Mouse (Mus musculus) monocyte, adult 5-6 weeks (primary cell): ENCODE measurements around the gene Dpm3. TPM values are rescaled to one million over a fixed set of nuclear protein-coding genes. Genes with fewer than 3 reads are reported as not detected.

Experiments used
- ATAC-seq: fragments of 153-309, 156-312 bp; replicated peaks from 2 replicates; pipeline ENCODE4 v1.8.0; 2017; ENCODE audit warnings: mild to moderate bottlenecking; ENCODE audit not compliant: low TSS enrichment, insufficient number of reproducible peaks, severe bottlenecking, poor library complexity, low FRiP score
- total RNA-seq: library from RNA; stranded (forward); fragments of 200-1000, 200-491, 200-594 nt; gene quantifications from 3 replicates; pipeline ENCODE4 v1.2.3, GENCODE M21; 2017

The Dpm3 gene
- total RNA-seq, 1 experiment from 2014 or later, result 67.3 TPM

DNA sequence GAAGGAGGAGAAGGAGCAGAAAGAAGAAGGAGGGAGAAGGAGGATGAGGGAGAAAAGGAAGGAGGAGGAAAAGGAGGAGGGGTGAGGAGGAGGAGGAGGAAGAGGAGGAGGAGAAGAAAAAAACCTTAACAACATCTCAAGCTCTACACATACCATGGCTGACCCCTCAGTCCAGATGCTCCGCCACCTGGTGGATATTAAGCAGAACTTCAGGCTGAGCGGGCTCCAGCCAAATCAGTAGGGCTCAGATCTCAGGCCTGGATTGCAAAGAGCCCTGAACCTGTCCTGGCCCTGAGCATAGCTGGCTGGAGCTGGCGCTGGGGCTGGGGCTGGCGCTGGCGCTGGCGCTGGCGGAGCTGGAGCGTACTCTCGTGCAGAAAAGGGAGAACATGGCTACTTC is 48.9 kb downstream of the Dpm3 start:
- peak; percentile 94 for ATAC-seq

DNA sequence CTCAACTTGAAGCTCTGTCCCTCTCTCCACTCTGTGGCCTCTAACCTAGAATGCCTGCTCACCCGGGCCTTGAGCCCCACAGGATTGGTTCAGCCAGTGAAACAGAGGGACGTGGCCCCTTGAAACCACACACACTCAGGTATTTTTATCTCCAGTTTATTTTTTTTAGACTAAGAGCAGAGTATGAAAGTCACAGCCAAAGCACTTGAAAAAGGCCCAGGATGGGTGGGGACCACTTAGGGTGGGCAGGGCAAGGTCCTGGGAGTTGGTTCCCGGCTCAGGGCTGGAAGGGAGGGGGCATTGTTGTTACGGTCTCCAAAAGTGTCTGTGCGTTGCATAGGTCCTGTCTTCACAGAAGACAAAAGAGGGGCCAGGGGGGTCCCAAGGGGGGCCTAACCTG is 55.2 kb downstream of the Dpm3 start:
- no peak for ATAC-seq

DNA sequence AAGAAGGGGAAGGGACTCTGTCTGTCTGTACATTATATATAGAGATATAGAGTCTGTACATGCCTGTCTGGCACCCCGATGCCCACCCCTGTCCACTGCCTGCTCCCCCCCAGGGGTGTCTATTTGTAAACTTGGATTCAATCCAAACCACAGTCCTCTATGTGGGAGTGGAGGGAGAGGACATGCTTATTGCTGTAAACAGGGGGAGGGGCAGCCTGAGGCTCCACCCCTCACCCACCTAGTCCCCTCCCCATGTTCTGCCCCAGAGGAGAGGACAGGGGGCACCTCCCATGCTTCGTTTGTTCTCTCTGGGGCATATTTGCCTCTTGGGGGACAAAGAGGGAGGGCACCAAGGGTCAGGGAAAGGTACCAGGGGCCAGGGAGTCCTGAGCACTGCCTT is 55.6 kb downstream of the Dpm3 start:
- no peak for ATAC-seq

DNA sequence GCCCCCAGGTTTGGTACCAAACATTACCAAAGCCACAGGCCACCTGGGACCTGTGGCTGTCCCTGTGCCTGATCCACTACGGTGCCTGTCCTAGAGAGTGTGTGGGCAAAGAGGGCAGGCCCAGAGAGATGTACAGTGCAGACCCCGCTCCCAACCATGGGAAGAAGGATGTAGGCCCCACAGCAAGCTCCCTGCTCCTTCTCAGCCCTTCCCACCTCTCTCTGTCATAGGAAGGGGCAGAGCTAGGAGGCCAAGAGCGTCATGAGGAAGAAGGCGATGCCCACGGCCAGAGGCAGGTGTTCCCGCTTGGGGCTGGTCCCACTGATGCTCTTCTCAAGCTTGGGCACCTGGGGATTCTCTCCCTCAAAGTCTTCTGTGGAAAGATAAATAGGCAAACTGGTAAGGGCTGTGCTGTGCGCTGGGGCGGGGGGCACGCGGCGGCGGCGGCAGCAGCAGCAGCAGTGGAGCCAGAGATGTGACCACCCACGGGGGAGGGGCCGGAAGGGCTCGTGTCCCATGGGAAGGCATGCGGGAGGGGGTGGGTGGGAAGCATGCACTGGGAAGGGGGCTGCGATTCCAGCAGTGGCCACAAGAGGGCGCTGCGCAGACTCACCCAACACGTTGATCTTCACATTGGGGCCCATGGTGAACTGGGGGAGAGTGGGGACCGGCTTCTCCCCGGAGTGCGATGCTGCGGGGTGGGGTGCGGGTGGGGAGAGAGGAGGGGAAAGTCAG is 56.2 kb downstream of the Dpm3 start:
- 0 out of 2 replicates have a peak, but pooled peaks have one; percentile 36 for ATAC-seq

DNA sequence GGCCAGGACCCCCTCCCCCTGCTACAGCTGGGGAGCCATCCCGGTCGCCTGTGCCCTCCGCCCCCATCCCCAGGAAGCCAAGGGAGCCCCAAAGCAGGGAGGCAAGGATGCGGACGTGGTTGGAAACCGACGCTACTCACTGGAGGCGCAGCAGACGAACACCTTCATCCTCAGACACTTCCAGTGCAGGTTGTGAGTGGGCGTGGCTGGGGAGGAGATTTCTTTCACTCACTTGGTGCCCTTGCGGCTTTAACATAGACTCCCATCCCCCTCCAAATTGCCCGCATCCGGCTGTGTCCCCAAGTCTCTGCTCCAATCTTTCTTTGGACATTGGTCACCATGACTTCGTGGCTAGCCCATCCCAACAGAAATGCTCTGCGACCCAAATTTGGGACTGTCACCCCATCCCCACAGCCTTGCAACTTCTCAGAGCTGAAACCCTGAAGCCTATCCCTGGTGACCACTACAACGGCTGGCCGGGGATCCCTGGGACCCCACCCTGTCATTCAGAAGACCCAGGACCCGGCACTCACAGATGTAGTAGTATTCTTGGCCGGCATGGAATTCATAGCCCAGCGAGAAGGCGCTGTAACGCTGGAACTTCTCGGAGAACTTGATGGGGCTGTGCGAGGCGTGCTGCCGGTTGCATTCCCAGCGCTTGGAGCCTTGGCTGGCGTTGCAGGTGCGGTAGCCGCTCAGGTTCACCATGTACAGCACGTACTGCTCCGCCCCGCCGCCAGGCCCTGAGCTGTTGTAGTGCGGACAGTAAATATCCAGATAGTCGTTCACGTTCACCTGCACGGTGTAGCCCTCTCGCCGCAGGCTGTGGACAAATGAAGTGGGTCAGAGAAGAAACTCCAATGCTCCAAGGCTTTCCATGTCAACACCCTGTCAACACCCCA is 57.0 kb downstream of the Dpm3 start:
- no peak for ATAC-seq

Other genes with a start within 250 kb of the Dpm3 start
- 15.7 to 30.9 TPM (median 22.4 TPM) in 3 replicates for gene Rusc1, start 166.0 kb upstream of the Dpm3 start, total RNA-seq
- gene Gm43738, start 158.3 kb upstream of the Dpm3 start, total RNA-seq, result not detected in 3 replicates
- gene Fdps, start 157.4 kb upstream of the Dpm3 start, total RNA-seq, result 37.2 to 55.7 TPM (median 39.0 TPM) in 3 replicates
- not detected in 3 replicates for gene Pklr, start 123.2 kb upstream of the Dpm3 start, total RNA-seq
- not detected in 3 replicates for gene Hcn3, start 99.2 kb upstream of the Dpm3 start, total RNA-seq
- gene Clk2, start 94.6 kb upstream of the Dpm3 start, total RNA-seq, result 81.2 to 140 TPM (median 118 TPM) in 3 replicates
- gene Scamp3, start 81.9 kb upstream of the Dpm3 start, total RNA-seq, result 23.2 to 55.0 TPM (median 23.6 TPM) in 3 replicates
- gene Fam189b, start 76.2 kb upstream of the Dpm3 start, total RNA-seq, result 4.9 to 45.4 TPM (median 15.8 TPM) in 3 replicates
- 71.9 to 84.9 TPM (median 81.9 TPM) in 3 replicates for gene Gba, start 56.4 kb upstream of the Dpm3 start, total RNA-seq
- 0.95 to 2.3 TPM (median 1.8 TPM) in 3 replicates for gene Thbs3, start 44.2 kb upstream of the Dpm3 start, total RNA-seq
- gene Mtx1, start 32.3 kb upstream of the Dpm3 start, total RNA-seq, result 42.5 to 61.0 TPM (median 58.7 TPM) in 3 replicates
- 0.85 to 2.2 TPM (median 0.86 TPM) in 3 replicates for gene Muc1, start 30.3 kb upstream of the Dpm3 start, total RNA-seq
- 53.3 to 77.9 TPM (median 61.9 TPM) in 3 replicates for gene Krtcap2, start 13.4 kb upstream of the Dpm3 start, total RNA-seq
- 0.53 to 2.3 TPM in 2 of 3 replicates, not detected in the other for gene Trim46, start 13.0 kb upstream of the Dpm3 start, total RNA-seq
- 58.3 to 94.6 TPM (median 67.9 TPM) in 3 replicates for gene Slc50a1, start 11.2 kb downstream of the Dpm3 start, total RNA-seq
- gene Efna1, start 21.8 kb downstream of the Dpm3 start, total RNA-seq, result 0.38 to 0.39 TPM in 2 of 3 replicates, not detected in the other
- gene Efna3, start 63.6 kb downstream of the Dpm3 start, total RNA-seq, result not detected in 3 replicates
- gene Efna4, start 78.7 kb downstream of the Dpm3 start, total RNA-seq, result not detected in 3 replicates
- gene Adam15, start 90.6 kb downstream of the Dpm3 start, total RNA-seq, result 23.1 to 49.7 TPM (median 33.0 TPM) in 3 replicates
- gene Dcst2, start 102.6 kb downstream of the Dpm3 start, total RNA-seq, result not detected in 3 replicates
- gene Dcst1, start 105.9 kb downstream of the Dpm3 start, total RNA-seq, result not detected in 3 replicates
- 49.4 to 76.6 TPM (median 51.2 TPM) in 3 replicates for gene Zbtb7b, start 135.4 kb downstream of the Dpm3 start, total RNA-seq
- 1.4 TPM in 1 of 3 replicates, not detected in the others for gene Lenep, start 143.4 kb downstream of the Dpm3 start, total RNA-seq
- 16.5 to 22.8 TPM (median 22.4 TPM) in 3 replicates for gene Flad1, start 152.5 kb downstream of the Dpm3 start, total RNA-seq
- gene Cks1b, start 159.0 kb downstream of the Dpm3 start, total RNA-seq, result 7.5 to 10.2 TPM (median 8.1 TPM) in 3 replicates
- 48.9 to 65.4 TPM (median 58.4 TPM) in 3 replicates for gene Shc1, start 159.1 kb downstream of the Dpm3 start, total RNA-seq
- gene Pygo2, start 170.9 kb downstream of the Dpm3 start, total RNA-seq, result 11.0 to 18.5 TPM (median 17.6 TPM) in 3 replicates
- 149 to 190 TPM (median 158 TPM) in 3 replicates for gene Pbxip1, start 177.3 kb downstream of the Dpm3 start, total RNA-seq
- gene Pmvk, start 195.2 kb downstream of the Dpm3 start, total RNA-seq, result 18.0 to 23.5 TPM (median 21.0 TPM) in 3 replicates